Mouse (Mus musculus) small intestine, adult 2 months (tissue): Measurements from ENCODE around the gene Rpl9-ps1. TPM values are rescaled to one million over a fixed set of nuclear protein-coding genes. Genes with fewer than 3 reads are reported as not detected.

ENCODE experiments used
- H3K27ac ChIP-seq: fragments of 200-500 bp; 2 replicates; pipeline ENCODE4 v1.5.1; 2012; ENCODE audit warnings: low read depth, low read length, control low read depth, inconsistent platforms; ENCODE audit not compliant: insufficient read depth
- H3K27me3 ChIP-seq: fragments of 200-500 bp; 2 replicates; pipeline ENCODE4 v1.6.1; 2012; ENCODE audit warnings: mild to moderate bottlenecking, moderate library complexity, low read length, inconsistent platforms; ENCODE audit not compliant: control insufficient read depth, insufficient read depth
- H3K36me3 ChIP-seq: fragments of 200-500 bp; 2 replicates; pipeline ENCODE4 v1.6.1; 2012; ENCODE audit warnings: mild to moderate bottlenecking, low read length, control low read depth, inconsistent platforms; ENCODE audit not compliant: control insufficient read depth, insufficient read depth
- H3K4me1 ChIP-seq: fragments of 200-500 bp; 2 replicates; pipeline ENCODE4 v1.6.1; 2012; ENCODE audit warnings: low read length, inconsistent platforms, mixed read lengths; ENCODE audit not compliant: control insufficient read depth, insufficient read depth, insufficient read length
- H3K4me3 ChIP-seq: fragments of 200-500 bp; 2 replicates; pipeline ENCODE4 v1.5.1; 2012; ENCODE audit warnings: low read depth, mild to moderate bottlenecking, control low read depth, inconsistent platforms, low read length, moderate library complexity
- CTCF ChIP-seq: fragments of 200-500 bp; IDR thresholded peaks from 2 replicates; pipeline ENCODE4 v1.5.1; 2012; ENCODE audit warnings: low read depth, mild to moderate bottlenecking, control low read depth, inconsistent platforms, low read length, moderate library complexity, mixed read lengths; ENCODE audit not compliant: insufficient replicate concordance, insufficient read length; ENCODE audit errors: extremely low read depth
- POLR2A ChIP-seq: fragments of 200-500 bp; IDR thresholded peaks from 2 replicates; pipeline ENCODE4 v1.6.1; 2012; ENCODE audit warnings: low read depth, mild to moderate bottlenecking, control low read depth, inconsistent platforms, low read length, moderate library complexity
- WGBS: fragments of 180-500 bp; shearing (Covaris S2); methylation state at CpG from one replicate; pipeline ENCODE4 v1.1.7; 2018; 5-methylcytosine and 5-hydroxymethylcytosine counted together
- polyA plus RNA-seq: library from polyadenylated mRNA; depleted of rRNA; stranded (reverse); fragments of >200 nt; gene quantifications from 2 replicates; pipeline ENCODE4 v1.2.3, GENCODE M21; 2012

The Rpl9-ps1 gene
- polyA plus RNA-seq, 1 experiment: not detected

DNA sequence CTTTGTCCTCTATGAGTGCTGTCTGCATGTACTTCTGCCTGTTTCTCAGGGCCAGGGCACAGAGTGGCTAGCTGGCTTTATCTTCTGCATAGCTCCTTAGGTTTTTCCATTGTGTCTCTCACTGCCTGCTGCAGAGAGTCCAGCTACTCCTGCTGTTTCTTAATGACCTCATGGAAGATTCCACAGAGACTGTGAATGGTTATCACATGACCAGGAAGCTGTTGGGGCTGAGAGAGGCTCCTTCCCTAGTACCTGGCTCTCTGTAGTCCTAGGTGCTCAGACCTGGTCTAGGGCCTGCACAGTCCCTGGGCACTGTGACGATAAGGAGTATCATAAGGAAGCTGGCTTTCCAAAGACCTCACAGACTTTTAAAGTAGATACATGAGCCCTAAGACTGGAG lies 14.8 kb downstream of the Rpl9-ps1 start:
- peak overlapping the region; percentile 31 for H3K27ac ChIP-seq
- H3K4me1 ChIP-seq: no peaks in the 10 kb centered on the region
- 73% methylated on average over 1 of the region's 1 CpGs for WGBS
- TF ChIP-seq POLR2A (no peak), CTCF (no peak)
- no peaks in the 10 kb centered on the region for H3K27me3 ChIP-seq
- no peaks in the 10 kb centered on the region for H3K36me3 ChIP-seq
- H3K4me3 ChIP-seq: no peak overlapping the region

- H3K36me3 ChIP-seq: no peaks in the 10 kb centered on the region
- no peak overlapping the region for H3K4me3 ChIP-seq
- H3K27ac ChIP-seq: no peak overlapping the region
- H3K4me1 ChIP-seq: no peaks in the 10 kb centered on the region
- TF ChIP-seq POLR2A (no peak), CTCF (no peak)
- 85% methylated on average over 9 of the region's 9 CpGs for WGBS
- H3K27me3 ChIP-seq: no peaks in the 10 kb centered on the region
Measured at GRCm38 (mm10) chr11:83628808-83629207, 16.6 kb downstream of the Rpl9-ps1 start.

- TF ChIP-seq POLR2A: no peak
- Histone ChIP-seq H3K4me3 (no peak overlapping the region), H3K27ac (no peak overlapping the region), H3K27me3 (no peaks in the 10 kb centered on the region), H3K4me1 (no peaks in the 10 kb centered on the region), H3K36me3 (no peaks in the 10 kb centered on the region)
- WGBS: 81% methylated on average over 3 of the region's 3 CpGs
Measured at GRCm38 (mm10) chr11:83623586-83623985, 21.8 kb downstream of the Rpl9-ps1 start.

- H3K4me1 ChIP-seq: no peaks in the 10 kb centered on the region
- TF ChIP-seq CTCF: no peak
- TF ChIP-seq POLR2A: no peak
- H3K27ac ChIP-seq: no peak overlapping the region
- no peaks in the 10 kb centered on the region for H3K36me3 ChIP-seq
- 88% methylated on average over 1 of the region's 1 CpGs for WGBS
- no peak overlapping the region for H3K4me3 ChIP-seq
- H3K27me3 ChIP-seq: no peaks in the 10 kb centered on the region
Measured at GRCm38 (mm10) chr11:83619037-83619436, 26.4 kb downstream of the Rpl9-ps1 start.

DNA sequence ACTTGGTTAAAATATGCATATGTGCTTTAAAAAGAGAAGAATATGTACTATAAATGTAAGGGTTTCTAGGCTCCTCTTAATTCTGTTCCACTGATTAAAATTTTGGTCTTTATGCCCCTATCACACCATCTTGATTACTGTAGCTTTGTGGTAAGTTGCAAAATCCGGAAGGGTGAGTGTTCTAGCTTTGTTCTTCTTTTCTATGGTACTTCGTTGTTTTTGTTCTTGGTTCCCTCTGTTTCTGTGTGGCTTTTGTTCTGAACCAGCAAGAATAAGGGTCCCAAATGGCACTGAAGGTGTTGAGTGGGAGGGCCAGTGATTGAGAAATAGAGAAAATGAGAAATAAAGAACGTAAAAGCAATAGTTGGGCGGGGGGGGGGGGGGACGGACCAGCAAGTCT lies 27.2 kb downstream of the Rpl9-ps1 start:
- H3K36me3 ChIP-seq: no peaks in the 10 kb centered on the region
- no peak overlapping the region for H3K4me3 ChIP-seq
- H3K4me1 ChIP-seq: no peaks in the 10 kb centered on the region
- 66% methylated on average over 5 of the region's 5 CpGs for WGBS
- no peaks in the 10 kb centered on the region for H3K27me3 ChIP-seq
- TF ChIP-seq CTCF (no peak), POLR2A (no peak)
- no peak overlapping the region for H3K27ac ChIP-seq

DNA sequence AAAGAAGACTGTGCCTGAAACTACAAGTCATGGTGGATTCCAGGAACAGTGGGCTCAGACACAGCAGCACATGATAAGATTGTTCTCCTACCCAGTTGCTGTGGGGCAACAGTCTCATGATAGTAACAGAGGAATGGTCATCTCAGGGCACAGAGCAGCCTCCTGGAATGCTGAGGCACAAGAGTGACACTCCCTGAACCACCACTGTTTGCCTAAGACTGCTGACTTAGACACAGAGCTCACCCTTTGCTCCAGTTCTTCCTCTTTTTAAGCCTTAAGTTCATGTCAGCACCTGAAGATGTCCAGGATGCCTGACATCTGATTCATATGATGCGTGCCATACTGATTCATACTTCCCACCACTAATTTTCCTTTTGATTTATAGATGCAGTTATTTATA lies 28.8 kb downstream of the Rpl9-ps1 start:
- no peak overlapping the region for H3K4me3 ChIP-seq
- 79% methylated on average over 1 of the region's 1 CpGs for WGBS
- TF ChIP-seq POLR2A (no peak), CTCF (no peak)

DNA sequence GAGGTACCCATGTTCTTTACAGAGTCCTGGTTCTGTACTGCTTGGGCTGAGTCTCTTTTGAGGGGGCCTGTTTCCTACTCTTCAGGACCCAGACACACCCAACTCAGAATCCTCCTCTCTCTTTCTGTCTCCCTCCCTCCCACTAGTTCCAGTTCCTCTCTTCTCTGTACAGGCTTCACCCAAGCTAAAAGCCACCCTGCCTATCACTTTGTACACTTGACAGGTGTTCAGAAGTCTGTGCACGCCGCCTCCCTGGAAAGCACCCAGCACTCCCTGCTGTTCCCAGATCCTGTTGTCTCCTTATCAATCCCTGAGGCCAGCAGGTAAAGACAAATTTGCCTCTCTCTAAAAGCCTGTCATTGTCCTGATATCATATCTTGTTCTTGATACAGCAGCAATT lies 34.5 kb downstream of the Rpl9-ps1 start:
- no peaks in the 10 kb centered on the region for H3K27me3 ChIP-seq
- TF ChIP-seq POLR2A: no peak
- TF ChIP-seq CTCF: no peak
- 23% methylated on average over 2 of the region's 2 CpGs for WGBS
- H3K27ac ChIP-seq: no peak overlapping the region
- H3K36me3 ChIP-seq: no peaks in the 10 kb centered on the region
- H3K4me3 ChIP-seq: no peak overlapping the region
- no peaks in the 10 kb centered on the region for H3K4me1 ChIP-seq

More for the DNA sequence above, 28.8 kb downstream of the Rpl9-ps1 start:
- Histone ChIP-seq H3K27ac (no peak overlapping the region; the same call in 1 of the 2 replicates), H3K27me3 (no peaks in the 10 kb centered on the region), H3K36me3 (no peaks in the 10 kb centered on the region), H3K4me1 (no peaks in the 10 kb centered on the region)

DNA sequence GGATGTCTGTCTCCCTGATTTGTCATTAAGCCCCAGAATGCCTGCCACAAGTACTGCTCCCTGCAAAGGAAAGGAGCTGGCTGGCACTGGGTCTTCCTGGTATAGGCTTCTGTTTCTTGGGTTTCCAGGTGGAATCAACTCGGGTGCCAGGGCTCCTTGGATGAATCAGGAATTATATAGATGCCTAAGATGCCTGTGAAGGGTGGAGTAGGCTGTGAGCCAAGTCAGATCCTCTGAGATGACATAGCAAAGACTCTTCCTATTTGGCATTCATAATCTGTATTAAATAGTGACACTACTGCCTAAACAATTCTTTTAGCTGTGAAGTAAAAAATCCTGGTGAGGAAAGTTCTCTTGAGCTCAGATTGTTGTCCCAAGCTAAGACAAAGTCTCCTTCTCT lies 39.0 kb downstream of the Rpl9-ps1 start:
- 19% methylated on average over 1 of the region's 1 CpGs for WGBS

More for the DNA sequence above, 39.0 kb downstream of the Rpl9-ps1 start:
- no peaks in the 10 kb centered on the region for H3K36me3 ChIP-seq
- no peak for TF ChIP-seq CTCF
- TF ChIP-seq POLR2A: no peak
- no peak overlapping the region for H3K27ac ChIP-seq
- no peaks in the 10 kb centered on the region for H3K27me3 ChIP-seq
- no peaks in the 10 kb centered on the region for H3K4me1 ChIP-seq
- H3K4me3 ChIP-seq: no peak overlapping the region
